Mouse (Mus musculus) liver, postnatal 0 days (tissue): ENCODE data around the gene Tcerg1l.

Experiments used
- CTCF ChIP-seq: sonication (generic); IDR thresholded peaks from 2 replicates; pipeline ENCODE4 v1.5.1; 2016; ENCODE audit warnings: antibody characterized with exemption, low read depth
- EP300 ChIP-seq: IDR thresholded peaks from 2 replicates; pipeline ENCODE4 v1.6.1; 2016; ENCODE audit warnings: antibody characterized with exemption, low read depth, mild to moderate bottlenecking

DNA sequence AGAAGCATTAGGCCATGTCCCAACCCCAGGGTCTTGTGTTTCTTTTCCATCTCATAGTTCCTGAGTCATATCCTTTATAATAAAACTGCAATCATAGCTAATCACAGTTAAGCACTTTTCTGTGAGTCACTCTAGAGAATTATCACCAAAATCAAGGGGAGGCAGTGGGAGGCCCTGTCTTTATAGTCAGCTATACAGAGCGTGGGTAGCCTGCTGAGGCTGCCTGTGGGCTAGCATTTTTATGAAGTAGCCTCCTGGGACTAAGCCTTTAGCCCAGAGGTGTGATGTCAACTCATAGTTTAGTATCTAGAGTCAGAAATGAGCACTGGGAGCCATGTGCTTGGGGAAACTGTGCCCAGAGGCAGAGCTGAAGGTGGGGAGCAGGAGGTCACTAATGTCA, 122.3 kb downstream of the Tcerg1l start:
- TF ChIP-seq CTCF (no peak), EP300 (no peak)
